Mouse (Mus musculus): ENCODE results near the gene Tnfrsf9. TPM values are rescaled to one million over a fixed set of nuclear protein-coding genes. Genes with fewer than 3 reads are reported as not detected.
A peak's percentile ranks its signal among the peaks of the same experiment; 100 is the strongest.

The Tnfrsf9 gene
- polyA plus RNA-seq, 1 experiment from 2014 or later: 0.36 TPM

DNA sequence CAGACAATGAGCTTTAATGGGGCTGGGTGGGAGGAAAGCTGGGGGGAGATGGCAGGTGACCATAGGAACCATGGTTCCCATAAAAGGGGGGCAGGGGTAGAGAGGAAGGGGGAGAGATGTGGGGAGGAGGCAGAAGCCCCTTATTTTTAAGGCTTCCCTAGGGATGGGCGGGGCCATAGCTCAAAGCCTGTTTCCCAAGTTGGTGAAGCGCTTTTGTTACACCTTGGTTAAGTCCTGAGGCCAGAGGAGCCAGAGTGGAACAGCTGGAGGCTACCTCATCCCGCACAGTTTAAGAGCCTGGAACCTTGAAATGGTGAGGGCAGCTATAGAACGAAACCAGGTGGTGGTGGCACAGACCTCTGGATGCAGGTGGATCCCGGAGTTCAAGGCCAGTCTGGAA is 26.5 kb upstream of the Tnfrsf9 start:
- no peaks in the 10 kb centered on the region for H3K27me3 ChIP-seq (ENCODE audit: control insufficient read depth, insufficient read depth, low read length)
- no peak overlapping the region for H3K4me2 ChIP-seq (ENCODE audit: low read depth, low read length)
- DNase-seq (ENCODE audit: low spot score) (no peak), ATAC-seq (replicated peaks; ENCODE audit: insufficient number of reproducible peaks, low FRiP score, low TSS enrichment, low read depth) (no peak)
- no peak overlapping the region for H3K9ac ChIP-seq (replicated peaks; ENCODE audit: low read length)
- 68% methylated on average over 5 of the region's 5 CpGs for WGBS
- H3K36me3 ChIP-seq (replicated peaks; ENCODE audit: control insufficient read depth, insufficient read depth, low read depth, low read length): no peaks in the 10 kb centered on the region
- no peak overlapping the region for H3K4me3 ChIP-seq (ENCODE audit: low read depth, low read length)
- H3K4me1 ChIP-seq (ENCODE audit: control insufficient read depth, insufficient read depth, low read length): peaks cover 3% of the 10 kb centered on the region; the same call in 1 of the 2 replicates
- no peaks in the 10 kb centered on the region for H3K9me3 ChIP-seq (replicated peaks; ENCODE audit: control insufficient read depth, low read length)
- no peak overlapping the region for H3K27ac ChIP-seq (replicated peaks; ENCODE audit: low read depth, low read length)

DNA sequence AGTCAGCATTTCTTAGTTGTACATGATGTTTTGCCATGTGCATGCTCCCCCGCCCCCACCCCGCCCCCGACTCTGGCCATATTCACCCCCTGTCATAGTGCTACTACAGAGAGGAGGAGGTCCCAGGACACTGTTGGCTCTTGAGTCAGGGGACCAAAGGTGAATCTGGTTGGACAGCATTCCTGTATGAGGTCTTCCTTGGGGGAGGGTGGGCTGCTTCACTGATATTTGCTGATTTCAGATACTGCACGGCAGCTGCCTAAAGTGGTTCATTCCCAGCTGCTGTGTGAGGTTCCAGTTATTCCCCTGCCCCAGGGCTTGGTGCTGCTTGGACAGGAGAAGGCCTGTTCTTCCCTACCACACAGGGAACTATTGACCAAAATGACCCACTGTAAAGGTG is 25.9 kb upstream of the Tnfrsf9 start:
- H3K4me2 ChIP-seq (ENCODE audit: low read depth, low read length): no peak overlapping the region

GRCm38 (mm10) chr4:150889273-150889954 is 24.9 kb upstream of the Tnfrsf9 start:
- Histone ChIP-seq H3K4me3 (ENCODE audit: low read depth, low read length) (no peak overlapping the region), H3K27me3 (ENCODE audit: control insufficient read depth, insufficient read depth, low read length) (no peaks in the 10 kb centered on the region), H3K9ac (replicated peaks; ENCODE audit: low read length) (no peak overlapping the region), H3K27ac (replicated peaks; ENCODE audit: low read depth, low read length) (no peak overlapping the region), H3K4me1 (ENCODE audit: control insufficient read depth, insufficient read depth, low read length) (peaks cover 3% of the 10 kb centered on the region; the same call in 1 of the 2 replicates), H3K4me2 (ENCODE audit: low read depth, low read length) (no peak overlapping the region), H3K9me3 (replicated peaks; ENCODE audit: control insufficient read depth, low read length) (no peaks in the 10 kb centered on the region), H3K36me3 (replicated peaks; ENCODE audit: control insufficient read depth, insufficient read depth, low read depth, low read length) (no peaks in the 10 kb centered on the region)
- WGBS: 41% methylated on average over 20 of the region's 20 CpGs
- ATAC-seq (replicated peaks; ENCODE audit: insufficient number of reproducible peaks, low FRiP score, low TSS enrichment, low read depth): no peak
- no peak for DNase-seq (ENCODE audit: low spot score)

More for the DNA sequence above, 25.9 kb upstream of the Tnfrsf9 start:
- DNase-seq (ENCODE audit: low spot score) (no peak), ATAC-seq (replicated peaks; ENCODE audit: insufficient number of reproducible peaks, low FRiP score, low TSS enrichment, low read depth) (no peak)
- H3K36me3 ChIP-seq (replicated peaks; ENCODE audit: control insufficient read depth, insufficient read depth, low read depth, low read length): no peaks in the 10 kb centered on the region
- WGBS: 73% methylated on average over 4 of the region's 4 CpGs
- no peak overlapping the region for H3K9ac ChIP-seq (replicated peaks; ENCODE audit: low read length)
- H3K27me3 ChIP-seq (ENCODE audit: control insufficient read depth, insufficient read depth, low read length): no peaks in the 10 kb centered on the region
- peaks cover 3% of the 10 kb centered on the region; the same call in 1 of the 2 replicates for H3K4me1 ChIP-seq (ENCODE audit: control insufficient read depth, insufficient read depth, low read length)
- H3K9me3 ChIP-seq (replicated peaks; ENCODE audit: control insufficient read depth, low read length): no peaks in the 10 kb centered on the region
- no peak overlapping the region for H3K27ac ChIP-seq (replicated peaks; ENCODE audit: low read depth, low read length)
- H3K4me3 ChIP-seq (ENCODE audit: low read depth, low read length): no peak overlapping the region

- no peak for ATAC-seq (replicated peaks; ENCODE audit: insufficient number of reproducible peaks, low FRiP score, low TSS enrichment, low read depth)
- H3K9ac ChIP-seq (replicated peaks; ENCODE audit: low read length): no peak overlapping the region
- DNase-seq (ENCODE audit: low spot score): no peak
- H3K4me1 ChIP-seq (ENCODE audit: control insufficient read depth, insufficient read depth, low read length): peaks cover 3% of the 10 kb centered on the region; the same call in 1 of the 2 replicates
- H3K27ac ChIP-seq (replicated peaks; ENCODE audit: low read depth, low read length): no peak overlapping the region
- 59% methylated on average over 13 of the region's 13 CpGs for WGBS
- no peak overlapping the region for H3K4me3 ChIP-seq (ENCODE audit: low read depth, low read length)
- no peaks in the 10 kb centered on the region for H3K27me3 ChIP-seq (ENCODE audit: control insufficient read depth, insufficient read depth, low read length)
- no peak overlapping the region for H3K4me2 ChIP-seq (ENCODE audit: low read depth, low read length)
- H3K36me3 ChIP-seq (replicated peaks; ENCODE audit: control insufficient read depth, insufficient read depth, low read depth, low read length): no peaks in the 10 kb centered on the region
- no peaks in the 10 kb centered on the region for H3K9me3 ChIP-seq (replicated peaks; ENCODE audit: control insufficient read depth, low read length)
These were observed 24.4 kb upstream of the Tnfrsf9 start for GRCm38 (mm10) chr4:150889955-150890315.

GRCm38 (mm10) chr4:150891308-150891707 is 23.1 kb upstream of the Tnfrsf9 start:
- H3K4me3 ChIP-seq (ENCODE audit: low read depth, low read length): no peak overlapping the region
- ATAC-seq (replicated peaks; ENCODE audit: insufficient number of reproducible peaks, low FRiP score, low TSS enrichment, low read depth) (no peak), DNase-seq (ENCODE audit: low spot score) (no peak)
- H3K9me3 ChIP-seq (replicated peaks; ENCODE audit: control insufficient read depth, low read length): no peaks in the 10 kb centered on the region
- no peak overlapping the region for H3K9ac ChIP-seq (replicated peaks; ENCODE audit: low read length)
- no peak overlapping the region for H3K27ac ChIP-seq (replicated peaks; ENCODE audit: low read depth, low read length)
- no peak overlapping the region for H3K4me2 ChIP-seq (ENCODE audit: low read depth, low read length)
- 81% methylated on average over 5 of the region's 5 CpGs for WGBS
- peaks cover 3% of the 10 kb centered on the region; the same call in 1 of the 2 replicates for H3K4me1 ChIP-seq (ENCODE audit: control insufficient read depth, insufficient read depth, low read length)
- H3K27me3 ChIP-seq (ENCODE audit: control insufficient read depth, insufficient read depth, low read length): no peaks in the 10 kb centered on the region
- no peaks in the 10 kb centered on the region for H3K36me3 ChIP-seq (replicated peaks; ENCODE audit: control insufficient read depth, insufficient read depth, low read depth, low read length)

- peaks cover 13% of the 10 kb centered on the region for H3K36me3 ChIP-seq (replicated peaks; ENCODE audit: control insufficient read depth, insufficient read depth, low read depth, low read length)
- no peaks in the 10 kb centered on the region for H3K9me3 ChIP-seq (replicated peaks; ENCODE audit: control insufficient read depth, low read length)
- ATAC-seq (replicated peaks; ENCODE audit: insufficient number of reproducible peaks, low FRiP score, low TSS enrichment, low read depth) (peak; percentile 52; the same call in 1 of the 2 replicates), DNase-seq (ENCODE audit: low spot score) (no peak)
- no peak overlapping the region for H3K4me3 ChIP-seq (ENCODE audit: low read depth, low read length)
- no peak overlapping the region for H3K4me2 ChIP-seq (ENCODE audit: low read depth, low read length)
- no peak overlapping the region for H3K27ac ChIP-seq (replicated peaks; ENCODE audit: low read depth, low read length)
- peaks cover 3% of the 10 kb centered on the region; the same call in 1 of the 2 replicates for H3K4me1 ChIP-seq (ENCODE audit: control insufficient read depth, insufficient read depth, low read length)
- H3K9ac ChIP-seq (replicated peaks; ENCODE audit: low read length): no peak overlapping the region
- WGBS: 67% methylated on average over 8 of the region's 8 CpGs
- no peaks in the 10 kb centered on the region for H3K27me3 ChIP-seq (ENCODE audit: control insufficient read depth, insufficient read depth, low read length)
These were observed 19.5 kb upstream of the Tnfrsf9 start for GRCm38 (mm10) chr4:150894718-150895501.

DNA sequence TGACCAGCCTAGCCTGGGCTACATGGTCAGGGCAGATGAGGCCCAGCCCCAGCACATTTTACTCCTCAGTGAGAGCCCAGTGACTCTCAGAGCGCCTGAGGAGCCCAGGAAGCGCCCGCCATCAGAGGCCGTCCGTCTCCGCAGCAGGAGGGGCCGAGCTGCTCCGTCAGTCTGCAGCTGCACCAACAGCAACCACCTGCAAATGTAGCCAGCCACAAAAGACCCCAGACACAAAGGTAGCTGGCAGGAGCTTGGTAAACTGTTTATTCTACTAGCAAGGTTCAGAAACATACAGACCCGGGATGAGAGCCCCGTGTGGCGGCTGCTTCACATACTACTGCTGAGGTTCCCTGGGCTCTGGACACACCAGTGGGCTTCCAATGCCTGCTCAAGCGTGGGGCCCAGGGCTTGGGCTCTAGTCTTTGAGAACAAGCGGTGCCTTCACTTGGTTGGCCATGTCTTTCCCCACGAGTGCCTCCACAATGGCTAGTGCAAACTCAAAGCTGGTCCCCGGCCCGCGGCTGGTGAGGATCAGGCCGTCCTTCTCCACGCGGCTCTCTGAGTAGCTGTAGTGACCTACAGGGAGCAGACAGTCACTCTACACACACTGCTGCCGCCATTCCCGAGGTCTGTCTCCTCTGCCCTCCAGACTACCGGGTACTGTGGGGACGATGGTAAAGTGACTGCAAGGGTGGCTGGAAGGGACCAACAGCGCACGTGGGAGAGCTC is 17.3 kb upstream of the Tnfrsf9 start:
- Histone ChIP-seq H3K36me3 (replicated peaks; ENCODE audit: control insufficient read depth, insufficient read depth, low read depth, low read length) (peaks cover 18% of the 10 kb centered on the region), H3K9ac (replicated peaks; ENCODE audit: low read length) (no peak overlapping the region), H3K4me1 (ENCODE audit: control insufficient read depth, insufficient read depth, low read length) (no peaks in the 10 kb centered on the region), H3K4me3 (ENCODE audit: low read depth, low read length) (no peak overlapping the region), H3K4me2 (ENCODE audit: low read depth, low read length) (no peak overlapping the region), H3K9me3 (replicated peaks; ENCODE audit: control insufficient read depth, low read length) (no peaks in the 10 kb centered on the region), H3K27ac (replicated peaks; ENCODE audit: low read depth, low read length) (no peak overlapping the region), H3K27me3 (ENCODE audit: control insufficient read depth, insufficient read depth, low read length) (no peaks in the 10 kb centered on the region)
- ATAC-seq (replicated peaks; ENCODE audit: insufficient number of reproducible peaks, low FRiP score, low TSS enrichment, low read depth) (no peak), DNase-seq (ENCODE audit: low spot score) (no peak)
- WGBS: 93% methylated on average over 26 of the region's 26 CpGs
